Mouse (Mus musculus): ENCODE results near the gene Depdc5. TPM values are rescaled to one million over a fixed set of nuclear protein-coding genes. Genes with fewer than 3 reads are reported as not detected.

Gene Depdc5
- polyA plus RNA-seq, 1 experiment from 2014 or later = 7.4 TPM

- no peaks in the 10 kb centered on the region for H3K9me3 ChIP-seq (replicated peaks)
- H3K4me2 ChIP-seq = no peak overlapping the region
- DNase-seq = no peak
- 64% methylated on average over 5 of the region's 5 CpGs for WGBS (ENCODE audit: insufficient replicate concordance)
- H3K36me3 ChIP-seq = no peaks in the 10 kb centered on the region
- ATAC-seq (ENCODE audit: low read depth) = no peak
- H3K27me3 ChIP-seq = peaks cover 7% of the 10 kb centered on the region; the same call in 1 of the 2 replicates
- H3K4me1 ChIP-seq (replicated peaks) = no peaks in the 10 kb centered on the region; the same call in 1 of the 2 replicates
- H3K9ac ChIP-seq = no peak overlapping the region
- H3K27ac ChIP-seq = no peak overlapping the region
- no peak overlapping the region for H3K4me3 ChIP-seq (replicated peaks)
These were observed 139.3 kb downstream of the Depdc5 start for GRCm38 (mm10) chr5:33002781-33003180.

GRCm38 (mm10) chr5:33003500-33003899 lies 140.0 kb downstream of the Depdc5 start:
- WGBS (ENCODE audit: insufficient replicate concordance) = 62% methylated on average over 6 of the region's 6 CpGs
- Histone ChIP-seq H3K27me3 (peaks cover 7% of the 10 kb centered on the region; the same call in 1 of the 2 replicates), H3K9ac (no peak overlapping the region), H3K4me2 (no peak overlapping the region), H3K27ac (no peak overlapping the region), H3K9me3 (replicated peaks) (no peaks in the 10 kb centered on the region), H3K36me3 (no peaks in the 10 kb centered on the region), H3K4me1 (replicated peaks) (no peaks in the 10 kb centered on the region; the same call in 1 of the 2 replicates), H3K4me3 (replicated peaks) (no peak overlapping the region)
- no peak for DNase-seq
- ATAC-seq (ENCODE audit: low read depth) = no peak

GRCm38 (mm10) chr5:33004110-33004509 lies 140.6 kb downstream of the Depdc5 start:
- no peak for ATAC-seq (ENCODE audit: low read depth)
- no peaks in the 10 kb centered on the region for H3K36me3 ChIP-seq
- no peak for DNase-seq
- no peak overlapping the region for H3K27ac ChIP-seq
- H3K9me3 ChIP-seq (replicated peaks) = no peaks in the 10 kb centered on the region
- H3K4me2 ChIP-seq = no peak overlapping the region
- no peak overlapping the region for H3K9ac ChIP-seq
- no peak overlapping the region for H3K4me3 ChIP-seq (replicated peaks)
- peaks cover 7% of the 10 kb centered on the region; the same call in 1 of the 2 replicates for H3K27me3 ChIP-seq
- no peaks in the 10 kb centered on the region; the same call in 1 of the 2 replicates for H3K4me1 ChIP-seq (replicated peaks)
- WGBS (ENCODE audit: insufficient replicate concordance) = 61% methylated on average over 4 of the region's 4 CpGs

GRCm38 (mm10) chr5:33005442-33006145 lies 142.1 kb downstream of the Depdc5 start:
- no peaks in the 10 kb centered on the region for H3K9me3 ChIP-seq (replicated peaks)
- no peaks in the 10 kb centered on the region for H3K36me3 ChIP-seq
- ATAC-seq (ENCODE audit: low read depth) (no peak; the same call in 1 of the 2 replicates), DNase-seq (no peak)
- H3K4me1 ChIP-seq (replicated peaks) = peaks cover 6% of the 10 kb centered on the region; the same call in 1 of the 2 replicates
- no peak overlapping the region for H3K4me3 ChIP-seq (replicated peaks)
- no peak overlapping the region for H3K27ac ChIP-seq
- H3K4me2 ChIP-seq = no peak overlapping the region
- peaks cover 12% of the 10 kb centered on the region; the same call in 1 of the 2 replicates for H3K27me3 ChIP-seq
- WGBS (ENCODE audit: insufficient replicate concordance) = 58% methylated on average over 11 of the region's 11 CpGs
- H3K9ac ChIP-seq = no peak overlapping the region

- WGBS (ENCODE audit: insufficient replicate concordance) = 45% methylated on average over 8 of the region's 8 CpGs
- Histone ChIP-seq H3K36me3 (no peaks in the 10 kb centered on the region), H3K27ac (no peak overlapping the region), H3K27me3 (peaks cover 14% of the 10 kb centered on the region; the same call in 1 of the 2 replicates), H3K9ac (no peak overlapping the region), H3K9me3 (replicated peaks) (no peaks in the 10 kb centered on the region), H3K4me1 (replicated peaks) (peaks cover 7% of the 10 kb centered on the region), H3K4me2 (no peak overlapping the region), H3K4me3 (replicated peaks) (no peak overlapping the region)
- DNase-seq = no peak
- no peak for ATAC-seq (ENCODE audit: low read depth)
These were observed 143.2 kb downstream of the Depdc5 start for GRCm38 (mm10) chr5:33006670-33007069.

GRCm38 (mm10) chr5:33007371-33007770 lies 143.9 kb downstream of the Depdc5 start:
- ATAC-seq (ENCODE audit: low read depth) (no peak), DNase-seq (no peak)
- no peak overlapping the region for H3K27ac ChIP-seq
- H3K4me3 ChIP-seq (replicated peaks) = no peak overlapping the region
- peaks cover 10% of the 10 kb centered on the region for H3K4me1 ChIP-seq (replicated peaks)
- no peaks in the 10 kb centered on the region for H3K9me3 ChIP-seq (replicated peaks)
- H3K4me2 ChIP-seq = no peak overlapping the region
- WGBS (ENCODE audit: insufficient replicate concordance) = 66% methylated on average over 4 of the region's 4 CpGs
- peaks cover 17% of the 10 kb centered on the region; the same call in 1 of the 2 replicates for H3K27me3 ChIP-seq
- no peak overlapping the region for H3K9ac ChIP-seq
- no peaks in the 10 kb centered on the region for H3K36me3 ChIP-seq

GRCm38 (mm10) chr5:33009301-33009700 lies 145.8 kb downstream of the Depdc5 start:
- no peaks in the 10 kb centered on the region for H3K36me3 ChIP-seq
- H3K4me2 ChIP-seq = no peak overlapping the region
- 53% methylated on average over 2 of the region's 2 CpGs for WGBS (ENCODE audit: insufficient replicate concordance)
- H3K9ac ChIP-seq = no peak overlapping the region
- no peaks in the 10 kb centered on the region for H3K9me3 ChIP-seq (replicated peaks)
- DNase-seq (no peak), ATAC-seq (ENCODE audit: low read depth) (no peak)
- H3K27me3 ChIP-seq = peaks cover 17% of the 10 kb centered on the region; the same call in 1 of the 2 replicates
- H3K27ac ChIP-seq = no peak overlapping the region
- H3K4me1 ChIP-seq (replicated peaks) = peaks cover 10% of the 10 kb centered on the region
- no peak overlapping the region for H3K4me3 ChIP-seq (replicated peaks)

- WGBS (ENCODE audit: insufficient replicate concordance) = 45% methylated on average over 14 of the region's 14 CpGs
- H3K27me3 ChIP-seq = peaks cover 17% of the 10 kb centered on the region; the same call in 1 of the 2 replicates
- peaks cover 10% of the 10 kb centered on the region for H3K4me1 ChIP-seq (replicated peaks)
- H3K36me3 ChIP-seq = no peaks in the 10 kb centered on the region
- no peak overlapping the region for H3K27ac ChIP-seq
- no peak overlapping the region for H3K4me3 ChIP-seq (replicated peaks)
- no peak overlapping the region for H3K9ac ChIP-seq
- no peak overlapping the region for H3K4me2 ChIP-seq
- no peaks in the 10 kb centered on the region for H3K9me3 ChIP-seq (replicated peaks)
- DNase-seq = no peak
- ATAC-seq (ENCODE audit: low read depth) = no peak
These were observed 146.6 kb downstream of the Depdc5 start for GRCm38 (mm10) chr5:33009818-33010812.

- no peak overlapping the region for H3K27ac ChIP-seq
- H3K36me3 ChIP-seq = no peaks in the 10 kb centered on the region
- H3K4me2 ChIP-seq = no peak overlapping the region
- WGBS (ENCODE audit: insufficient replicate concordance) = 63% methylated on average over 15 of the region's 15 CpGs
- H3K27me3 ChIP-seq = peaks cover 17% of the 10 kb centered on the region; the same call in 1 of the 2 replicates
- no peak for DNase-seq
- no peaks in the 10 kb centered on the region for H3K9me3 ChIP-seq (replicated peaks)
- peaks cover 19% of the 10 kb centered on the region for H3K4me1 ChIP-seq (replicated peaks)
- no peak overlapping the region for H3K9ac ChIP-seq
- no peak overlapping the region for H3K4me3 ChIP-seq (replicated peaks)
- no peak; the same call in 1 of the 2 replicates for ATAC-seq (ENCODE audit: low read depth)
These were observed 147.9 kb downstream of the Depdc5 start for GRCm38 (mm10) chr5:33011132-33012106.

- DNase-seq = no peak
- H3K9ac ChIP-seq = no peak overlapping the region
- peaks cover 30% of the 10 kb centered on the region for H3K4me1 ChIP-seq (replicated peaks)
- no peaks in the 10 kb centered on the region for H3K9me3 ChIP-seq (replicated peaks)
- ATAC-seq (ENCODE audit: low read depth) = no peak
- no peaks in the 10 kb centered on the region for H3K36me3 ChIP-seq
- WGBS (ENCODE audit: insufficient replicate concordance) = 68% methylated on average over 1 of the region's 1 CpGs
- no peak overlapping the region for H3K4me2 ChIP-seq
- no peak overlapping the region for H3K4me3 ChIP-seq (replicated peaks)
- H3K27ac ChIP-seq = no peak overlapping the region
- H3K27me3 ChIP-seq = peaks cover 17% of the 10 kb centered on the region; the same call in 1 of the 2 replicates
These were observed 150.6 kb downstream of the Depdc5 start for GRCm38 (mm10) chr5:33014096-33014495.
